Mouse (Mus musculus) stomach, adult 2 months (tissue): ENCODE measurements around the gene Sp100. TPM values are rescaled to one million over a fixed set of nuclear protein-coding genes. Genes with fewer than 3 reads are reported as not detected.

Experiments
- polyA plus RNA-seq: library from polyadenylated mRNA; depleted of rRNA; stranded (reverse); fragments of >200 nt; gene quantifications from 2 replicates; pipeline ENCODE4 v1.2.3, GENCODE M21; 2012; rRNA removed

The Sp100 gene
- polyA plus RNA-seq = 0.67 and 1.3 TPM in 2 replicates

DNA sequence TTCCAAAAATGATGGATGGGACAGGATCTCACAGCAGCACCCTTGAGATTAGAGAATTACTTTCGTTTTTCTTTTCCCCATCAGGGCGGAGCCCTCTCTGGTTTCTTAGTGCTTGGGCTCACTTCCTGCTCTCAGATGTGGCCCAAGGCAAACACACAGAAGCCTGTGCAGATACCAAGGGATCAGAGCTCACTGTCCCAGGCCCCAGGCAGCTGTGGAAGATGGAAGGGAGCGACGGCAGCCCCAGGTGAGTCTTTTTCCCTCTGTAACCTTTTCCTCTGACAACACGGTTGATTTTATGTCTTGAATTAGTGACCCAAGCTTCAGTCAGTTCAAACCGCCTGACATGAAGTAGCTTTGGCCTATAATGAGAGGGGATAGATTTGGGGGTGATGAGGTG is at the start of gene Sp100:
Gene Sp100, plus strand, starts transcription at position 108 of the 400 bp plus-strand sequence.

DNA sequence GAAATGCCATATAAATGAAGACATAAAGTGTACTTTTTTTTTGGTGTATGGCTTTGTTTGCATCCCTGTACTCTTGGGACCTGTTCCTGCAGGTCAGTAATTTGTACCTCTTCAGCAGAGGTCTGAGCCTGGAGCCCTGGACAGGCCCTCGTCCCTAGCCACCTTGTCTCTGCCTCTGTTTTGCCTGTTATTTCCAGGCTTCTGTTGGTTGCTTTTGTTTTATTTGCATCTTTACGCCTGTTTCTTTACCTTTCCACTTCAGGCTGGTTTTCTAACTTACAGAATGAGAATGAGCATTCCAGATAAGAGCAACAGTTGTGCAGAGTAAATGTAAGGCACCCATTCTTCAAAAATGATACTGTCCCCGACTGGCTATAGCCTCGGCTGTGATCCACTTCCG is 49.7 kb upstream of the Sp100 start, which contains the start of gene Sp140:
Gene Sp140, plus strand, starts transcription at position 301 of the 400 bp plus-strand sequence.

Other genes with a start within 250 kb of the Sp100 start
- gene G530012D18Rik, start 74.3 kb upstream of the Sp100 start, polyA plus RNA-seq = not detected in 2 replicates
- 1.4 and 1.7 TPM in 2 replicates for gene Sp110, start 51.2 kb upstream of the Sp100 start, polyA plus RNA-seq
- gene Sp140, start 49.6 kb upstream of the Sp100 start, polyA plus RNA-seq = 0.63 and 0.66 TPM in 2 replicates
- gene A630001G21Rik, start 128.7 kb downstream of the Sp100 start, polyA plus RNA-seq = 0.05 and 0.14 TPM in 2 replicates
- gene Cab39, start 143.5 kb downstream of the Sp100 start, polyA plus RNA-seq = 19.4 and 21.3 TPM in 2 replicates
- gene Itm2c, start 244.3 kb downstream of the Sp100 start, polyA plus RNA-seq = 78.0 and 89.6 TPM in 2 replicates